Mouse (Mus musculus): ENCODE measurements around the gene Fyttd1.

DNA sequence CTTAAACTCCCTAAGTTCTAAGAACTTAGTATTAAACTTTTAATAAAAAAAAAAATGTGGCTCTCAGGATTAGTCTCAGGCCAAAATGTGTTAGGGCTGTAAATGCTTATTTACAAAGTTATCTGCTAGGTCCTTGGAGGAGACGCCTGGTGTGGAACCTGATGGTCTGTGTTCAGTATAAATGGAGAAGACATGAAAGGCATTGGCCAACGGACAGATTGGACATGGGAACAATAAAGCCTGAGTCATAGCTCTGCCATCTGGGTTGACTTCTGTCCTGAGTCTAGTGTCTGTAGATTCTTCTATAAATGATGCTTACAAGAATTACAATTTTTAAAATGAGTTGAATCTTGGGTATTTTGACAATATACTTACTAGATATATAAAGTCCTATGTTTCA lies 28.9 kb downstream of the Fyttd1 start:
- TF ChIP-seq CTCF (IDR thresholded peaks at IDR 0.05; ENCODE audit: low read depth), result no peak
- TF ChIP-seq EP300 (IDR thresholded peaks at IDR 0.05; ENCODE audit: low read depth), result no peak

All from liver, embryonic 14.5 days (tissue).